Comparison of ENCODE assay signal across 25 mouse cellular contexts in genomic region chr16:72393512-72393911, GRCm38 (mm10).
A peak's percentile ranks its signal among the peaks of the same experiment; 100 is the strongest.
DNase-seq lines count a peak whose midpoint lies in the region; ATAC-seq lines count a peak whose summit lies in the region.
"Had no signal": no experiment of that assay in that cellular context is flagged by ENCODE, and none has a peak within 500 bp of the region (broad histone marks: within the 10 kb centered on the region; RNA-seq: fewer than 3 reads in every experiment).

No protein-coding gene starts in this region.

- H3K27ac ChIP-seq in midbrain, embryonic 11.5 days (ENCODE audit: low read depth, low read length): no peak overlapping the region
- no peak overlapping the region for H3K27ac ChIP-seq in midbrain, embryonic 13.5 days
- H3K27ac ChIP-seq: embryonic facial prominence, embryonic 12.5 days; embryonic facial prominence, embryonic 15.5 days; hindbrain, embryonic 10.5 days; hindbrain, embryonic 13.5 days; intestine, embryonic 15.5 days had no signal

- H3K36me3 ChIP-seq in midbrain, embryonic 11.5 days (ENCODE audit: control insufficient read depth, insufficient read depth, low read length): no peaks in the 10 kb centered on the region
- no peaks in the 10 kb centered on the region for H3K36me3 ChIP-seq in midbrain, embryonic 13.5 days
- H3K36me3 ChIP-seq: embryonic facial prominence, embryonic 12.5 days; embryonic facial prominence, embryonic 15.5 days; hindbrain, embryonic 10.5 days; hindbrain, embryonic 13.5 days; intestine, embryonic 15.5 days had no signal

- H3K4me3 ChIP-seq in midbrain, embryonic 11.5 days (ENCODE audit: low read depth, low read length): no peak overlapping the region
- H3K4me3 ChIP-seq in midbrain, embryonic 13.5 days (replicated peaks): no peak overlapping the region
- H3K4me3 ChIP-seq: embryonic facial prominence, embryonic 12.5 days; embryonic facial prominence, embryonic 15.5 days; hindbrain, embryonic 10.5 days; hindbrain, embryonic 13.5 days; intestine, embryonic 15.5 days had no signal

- WGBS in midbrain, embryonic 11.5 days: 65% methylated on average over 3 of the region's 3 CpGs
- WGBS in midbrain, embryonic 13.5 days: 40% methylated on average over 3 of the region's 3 CpGs

- ATAC-seq in midbrain, embryonic 11.5 days (ENCODE audit: low FRiP score): peak; percentile 22; the same call in 1 of the 2 replicates
- ATAC-seq in midbrain, embryonic 13.5 days: no peak
- ATAC-seq: forebrain, embryonic 14.5 days; forebrain, postnatal 0 days; hindbrain, embryonic 16.5 days; intestine, embryonic 15.5 days; Patski had no signal

- no peaks in the 10 kb centered on the region for H3K4me1 ChIP-seq in midbrain, embryonic 11.5 days (ENCODE audit: control insufficient read depth, insufficient read depth, low read length)
- no peaks in the 10 kb centered on the region for H3K4me1 ChIP-seq in midbrain, embryonic 13.5 days (replicated peaks)
- H3K4me1 ChIP-seq: embryonic facial prominence, embryonic 12.5 days; embryonic facial prominence, embryonic 15.5 days; hindbrain, embryonic 10.5 days; hindbrain, embryonic 13.5 days; intestine, embryonic 15.5 days had no signal

- no peak overlapping the region for H3K9ac ChIP-seq in midbrain, embryonic 11.5 days (ENCODE audit: low read length)
- no peak overlapping the region for H3K9ac ChIP-seq in midbrain, embryonic 13.5 days (replicated peaks)
- H3K9ac ChIP-seq: embryonic facial prominence, embryonic 12.5 days; embryonic facial prominence, embryonic 15.5 days; forebrain, postnatal 0 days; hindbrain, embryonic 13.5 days; intestine, embryonic 15.5 days had no signal

- DNase-seq in embryo, embryonic 10 days (ENCODE audit: low spot score): peak; percentile 4
- DNase-seq in embryo, embryonic 9.5 days (ENCODE audit: extremely low spot score): no peak
- no peak for DNase-seq in midbrain, embryonic 11.5 days (ENCODE audit: low spot score, missing footprints)
- peak; percentile 28 for DNase-seq in embryo, embryonic 10.5 days (ENCODE audit: low spot score)
- DNase-seq in mesoderm, embryonic 11.5 days (ENCODE audit: low read depth, low spot score): peak; percentile 59
- no peak for DNase-seq in cerebellum, postnatal 25 days
- no peak for DNase-seq in urinary bladder, adult 18-20 months (ENCODE audit: low spot score in 2 of 2)
- DNase-seq: adrenal gland, postnatal 10 days; adrenal gland, postnatal 36 days; cerebellum, adult 11 months; cerebellum, adult 2 months; cerebellum, adult 9-11 months; cerebellum, postnatal 36 days; forebrain, postnatal 0 days; gastrocnemius, postnatal 36 days had no signal

- no peaks in the 10 kb centered on the region for H3K9me3 ChIP-seq in midbrain, embryonic 11.5 days (ENCODE audit: control insufficient read depth, low read length)
- no peaks in the 10 kb centered on the region for H3K9me3 ChIP-seq in midbrain, embryonic 13.5 days
- H3K9me3 ChIP-seq: embryonic facial prominence, embryonic 12.5 days; embryonic facial prominence, embryonic 15.5 days; hindbrain, embryonic 10.5 days; hindbrain, embryonic 13.5 days; intestine, embryonic 15.5 days had no signal

- no peak overlapping the region for H3K4me2 ChIP-seq in midbrain, embryonic 11.5 days
- no peak overlapping the region for H3K4me2 ChIP-seq in midbrain, embryonic 13.5 days (replicated peaks)
- H3K4me2 ChIP-seq: embryonic facial prominence, embryonic 12.5 days; embryonic facial prominence, embryonic 15.5 days; heart, embryonic 11.5 days; hindbrain, embryonic 13.5 days; intestine, embryonic 15.5 days had no signal

- no peaks in the 10 kb centered on the region for H3K27me3 ChIP-seq in midbrain, embryonic 11.5 days (ENCODE audit: control insufficient read depth, insufficient read depth, low read length)
- no peaks in the 10 kb centered on the region for H3K27me3 ChIP-seq in midbrain, embryonic 13.5 days
- H3K27me3 ChIP-seq: embryonic facial prominence, embryonic 12.5 days; embryonic facial prominence, embryonic 15.5 days; hindbrain, embryonic 13.5 days; intestine, embryonic 15.5 days had no signal

Comparison
In these comparisons a context has a peak if more than half of its experiments do, and no peak if none do; other contexts are left out.
1. DNase-seq: peak in embryo, embryonic 10 days (single experiment), embryo, embryonic 10.5 days (single experiment) and mesoderm, embryonic 11.5 days (single experiment); none in embryo, embryonic 9.5 days (single experiment), midbrain, embryonic 11.5 days (single experiment), cerebellum, postnatal 25 days (0 of 2) and urinary bladder, adult 18-20 months (0 of 2).